8 mouse cellular contexts compared by ENCODE assay signal in the genomic region with DNA sequence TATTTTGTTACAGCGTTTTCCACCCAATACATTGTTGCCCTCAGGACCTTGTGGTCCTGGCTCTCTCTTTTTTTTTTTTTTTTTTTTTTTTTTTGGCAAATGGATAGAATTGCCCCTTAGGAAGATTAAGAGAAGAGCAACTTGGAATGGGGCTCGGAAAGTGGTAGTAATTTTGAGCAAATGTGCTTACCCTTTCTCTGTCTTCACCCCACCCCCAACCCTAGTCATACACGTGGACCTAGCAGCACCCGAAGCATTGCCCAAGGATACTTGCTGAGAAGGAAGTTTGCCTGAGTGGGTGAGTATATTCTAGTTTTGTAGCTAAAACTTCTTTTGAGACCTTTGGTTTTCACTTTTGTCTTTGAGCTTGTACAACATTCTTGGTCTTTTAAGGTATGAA. TPM values are rescaled to one million over a fixed set of nuclear protein-coding genes. Genes with fewer than 3 reads are reported as not detected.
DNase-seq lines count a peak whose midpoint lies in the region; ATAC-seq and TF ChIP-seq lines count a peak whose summit lies in the region.

No protein-coding gene starts in this region.

- peaks cover 26% of the 10 kb centered on the region for H3K36me3 ChIP-seq in hindbrain, embryonic 15.5 days

- no peak for DNase-seq in layer of hippocampus, adult 2 months (ENCODE audit: low spot score in 2 of 2)
- no peak for DNase-seq in layer of hippocampus, postnatal 36 days
- no peak for DNase-seq in retina, postnatal 1 day
- no peak for DNase-seq in right cerebral cortex, postnatal 10 days (ENCODE audit: low spot score in 2 of 2)
- DNase-seq in thymus, postnatal 25 days, result no peak

- H3K4me2 ChIP-seq in hindbrain, embryonic 15.5 days, result peak overlapping the region; percentile 95

- no peaks in the 10 kb centered on the region for H3K9me3 ChIP-seq in hindbrain, embryonic 15.5 days

- peaks cover 4% of the 10 kb centered on the region; the same call in 1 of the 2 replicates for H3K27me3 ChIP-seq in hindbrain, embryonic 15.5 days

- no peaks in the 10 kb centered on the region; the same call in 1 of the 2 replicates for H3K4me1 ChIP-seq in brown adipose tissue, adult 24 weeks (ENCODE audit: control insufficient read depth, insufficient read depth, insufficient read length, low read length)
- peaks cover 37% of the 10 kb centered on the region for H3K4me1 ChIP-seq in hindbrain, embryonic 15.5 days (replicated peaks)

- peak overlapping the region; percentile 95 for H3K9ac ChIP-seq in hindbrain, embryonic 15.5 days

- under 1% methylated on average over 4 of the region's 4 CpGs for WGBS in hindbrain, embryonic 15.5 days

- no peak for TF ChIP-seq CTCF in layer of hippocampus, adult 2 months (conservative IDR thresholded peaks at IDR 0.05)

- peak overlapping the region; percentile 69; the same call in 1 of the 2 replicates for H3K4me3 ChIP-seq in layer of hippocampus, adult 2 months
- peak overlapping the region; percentile 61 for H3K4me3 ChIP-seq in brown adipose tissue, adult 24 weeks (ENCODE audit: insufficient read depth, low read depth, low read length)
- H3K4me3 ChIP-seq in hindbrain, embryonic 15.5 days, result peak overlapping the region; percentile 78

- no peak overlapping the region for H3K27ac ChIP-seq in layer of hippocampus, adult 2 months
- H3K27ac ChIP-seq in brown adipose tissue, adult 24 weeks (replicated peaks; ENCODE audit: low read depth, low read length), result no peak overlapping the region
- H3K27ac ChIP-seq in hindbrain, embryonic 15.5 days (replicated peaks), result no peak overlapping the region; the same call in 1 of the 2 replicates

- ATAC-seq in hindbrain, embryonic 15.5 days (ENCODE audit: low FRiP score, low read depth), result no peak
- 0 out of 2 replicates have a peak, but pooled peaks have one; percentile 15 for ATAC-seq in megakaryocyte progenitor cell, adult 5-6 weeks (replicated peaks; ENCODE audit: poor library complexity)

RNA-seq across cellular contexts. Expression of a gene that starts 49.4 kb away (rescaled TPM):
- total RNA-seq in layer of hippocampus, adult 2 months (2021), result 10 to 100 TPM; 38.3 to 42.3 TPM
- 10 to 100 TPM; 37.8 to 38.6 TPM for total RNA-seq in layer of hippocampus, postnatal 36 days (2021)
- not detected in 2 replicates for polyA plus RNA-seq in brown adipose tissue, adult 24 weeks (2012; ENCODE audit: insufficient read depth, insufficient read length, missing spikeins)
- polyA plus RNA-seq in hindbrain, embryonic 15.5 days (2015; fragmentation: Nextera tagmentation; extraction: Ambion mirVana), result 9.8 and 9.9 TPM in 2 replicates
- total RNA-seq in megakaryocyte progenitor cell, adult 5-6 weeks (2015), result not detected in 2 replicates
- not detected in 2 replicates for total RNA-seq in megakaryocyte progenitor cell, adult 5-6 weeks (2017)

Comparison
In these comparisons a context has a peak if more than half of its experiments do, and no peak if none do; other contexts are left out.
1. RNA of a gene that starts 49.4 kb away (total RNA-seq): 38.3 to 42.3 TPM in layer of hippocampus, adult 2 months and 37.8 to 38.6 TPM in layer of hippocampus, postnatal 36 days; not detected in megakaryocyte progenitor cell, adult 5-6 weeks; every median in the first group is over 10 times any median in the second.
2. Peak in every context shown above with its lines, with median percentiles within 50 percentile points of each other: H3K4me3 ChIP-seq.